Mouse (Mus musculus): ENCODE data around the gene Ggnbp2. TPM values are rescaled to one million over a fixed set of nuclear protein-coding genes. Genes with fewer than 3 reads are reported as not detected.

Ggnbp2 gene
- polyA plus RNA-seq, 1 experiment from 2014 or later: 78.0 TPM

DNA sequence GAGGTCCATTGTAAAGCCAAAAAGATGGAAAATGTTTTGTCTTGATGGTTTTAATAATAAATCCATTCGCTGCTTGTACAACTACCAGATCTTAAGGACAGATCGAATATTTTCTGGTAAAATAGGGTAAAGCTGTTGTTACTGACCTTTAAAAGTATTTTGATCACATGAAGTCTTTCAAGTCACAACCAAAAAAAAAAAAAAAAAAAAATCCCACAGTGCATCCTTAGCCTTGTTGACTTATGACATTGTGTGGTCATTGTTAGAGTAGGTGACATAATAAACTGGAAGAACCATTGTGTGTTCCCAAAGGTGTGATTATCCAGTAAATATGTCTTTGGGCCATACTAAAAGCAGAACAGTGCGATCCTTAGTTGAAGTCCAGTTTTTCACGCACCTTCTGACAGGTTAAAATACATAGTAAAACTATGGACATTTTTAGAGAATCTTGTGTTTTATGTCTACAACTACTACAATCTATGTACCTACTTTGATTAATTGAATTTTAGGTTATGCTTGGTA is 992 bp upstream of the Ggnbp2 start:
- Histone ChIP-seq H3K4me1 (replicated peaks; ENCODE audit: control insufficient read depth, insufficient read depth, low read length) (peaks cover 19% of the 10 kb centered on the region), H3K27ac (ENCODE audit: low read depth, low read length) (peak overlapping the region; percentile 99), H3K4me2 (peak overlapping the region; percentile 88), H3K9ac (ENCODE audit: low read depth, low read length) (peak overlapping the region; percentile 93), H3K9me3 (ENCODE audit: control insufficient read depth, low read length) (no peaks in the 10 kb centered on the region), H3K27me3 (replicated peaks; ENCODE audit: control insufficient read depth, insufficient read depth, low read length) (no peaks in the 10 kb centered on the region), H3K4me3 (ENCODE audit: low read depth, low read length) (peak overlapping the region; percentile 79), H3K36me3 (ENCODE audit: control insufficient read depth, insufficient read depth, low read length) (no peaks in the 10 kb centered on the region)
- no peak for DNase-seq (ENCODE audit: low spot score)
- WGBS: 65% methylated on average over 4 of the region's 4 CpGs
- no peak for ATAC-seq (replicated peaks; ENCODE audit: low FRiP score)

DNA sequence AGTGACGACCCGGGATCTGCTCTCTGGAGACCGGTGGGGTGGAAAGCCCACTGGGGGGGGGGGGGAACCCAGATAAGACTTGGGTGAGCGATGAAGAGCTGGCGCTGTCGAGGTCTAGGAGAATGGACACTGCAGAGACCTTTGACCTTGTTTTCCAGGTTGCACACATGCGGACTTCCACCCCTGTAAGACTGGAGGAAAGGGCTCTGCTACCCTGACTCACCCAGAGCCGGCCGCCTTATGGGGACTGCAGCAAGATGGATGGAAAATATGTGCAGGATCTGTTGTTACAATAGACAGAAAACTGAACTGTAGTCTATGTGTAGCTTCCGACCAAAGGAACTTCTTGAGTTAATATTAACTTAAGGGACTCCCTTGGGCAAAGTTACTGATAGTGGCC is 429 bp upstream of the Ggnbp2 start:
- ATAC-seq (replicated peaks; ENCODE audit: low FRiP score) (no peak; the same call in 1 of the 2 replicates), DNase-seq (ENCODE audit: low spot score) (no peak)
- H3K36me3 ChIP-seq (ENCODE audit: control insufficient read depth, insufficient read depth, low read length): no peaks in the 10 kb centered on the region
- H3K9ac ChIP-seq (ENCODE audit: low read depth, low read length): peak overlapping the region; percentile 93
- peak overlapping the region; percentile 88 for H3K4me2 ChIP-seq
- peaks cover 21% of the 10 kb centered on the region for H3K4me1 ChIP-seq (replicated peaks; ENCODE audit: control insufficient read depth, insufficient read depth, low read length)
- no peaks in the 10 kb centered on the region for H3K9me3 ChIP-seq (ENCODE audit: control insufficient read depth, low read length)
- peak overlapping the region; percentile 99 for H3K27ac ChIP-seq (ENCODE audit: low read depth, low read length)
- no peaks in the 10 kb centered on the region for H3K27me3 ChIP-seq (replicated peaks; ENCODE audit: control insufficient read depth, insufficient read depth, low read length)
- WGBS: 0% methylated on average over 10 of the region's 10 CpGs
- peak overlapping the region; percentile 79 for H3K4me3 ChIP-seq (ENCODE audit: low read depth, low read length)

- Histone ChIP-seq H3K9ac (ENCODE audit: low read depth, low read length) (peak overlapping the region; percentile 98), H3K27me3 (replicated peaks; ENCODE audit: control insufficient read depth, insufficient read depth, low read length) (no peaks in the 10 kb centered on the region), H3K4me1 (replicated peaks; ENCODE audit: control insufficient read depth, insufficient read depth, low read length) (peaks cover 31% of the 10 kb centered on the region), H3K4me2 (peak overlapping the region; percentile 72), H3K36me3 (ENCODE audit: control insufficient read depth, insufficient read depth, low read length) (no peaks in the 10 kb centered on the region), H3K27ac (ENCODE audit: low read depth, low read length) (peak overlapping the region; percentile 99), H3K9me3 (ENCODE audit: control insufficient read depth, low read length) (no peaks in the 10 kb centered on the region), H3K4me3 (ENCODE audit: low read depth, low read length) (peak overlapping the region; percentile 79)
- peak; percentile 70 for ATAC-seq (replicated peaks; ENCODE audit: low FRiP score)
- WGBS: 1% methylated on average over 61 of the region's 61 CpGs
- peak; percentile 94 for DNase-seq (ENCODE audit: low spot score)
These were observed 932 bp downstream of the Ggnbp2 start for GRCm38 (mm10) chr11:84869537-84870232.

DNA sequence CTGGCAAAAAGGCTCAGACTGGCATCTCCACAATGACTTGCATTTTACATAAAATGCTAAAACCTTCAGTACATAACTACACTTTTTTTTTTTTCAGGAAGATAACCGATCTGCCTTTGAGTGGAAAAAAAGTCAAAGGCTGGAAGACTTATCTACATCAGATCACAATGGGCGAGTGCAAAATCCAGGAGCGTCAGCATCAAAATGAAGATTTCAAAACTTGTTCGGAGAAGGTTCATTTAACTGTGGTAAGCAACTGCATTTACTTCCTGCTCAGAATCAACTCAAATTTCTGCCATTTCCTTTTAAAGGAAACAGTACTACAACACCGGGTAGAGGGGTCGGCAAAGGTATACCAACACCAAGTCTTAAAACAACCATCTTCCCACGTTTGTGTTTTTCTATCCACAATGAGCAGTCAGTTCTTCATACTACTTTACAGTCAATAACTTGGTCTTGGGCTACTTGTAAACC is 1.8 kb downstream of the Ggnbp2 start:
- DNase-seq (ENCODE audit: low spot score): no peak
- Histone ChIP-seq H3K27me3 (replicated peaks; ENCODE audit: control insufficient read depth, insufficient read depth, low read length) (no peaks in the 10 kb centered on the region), H3K9me3 (ENCODE audit: control insufficient read depth, low read length) (no peaks in the 10 kb centered on the region), H3K4me1 (replicated peaks; ENCODE audit: control insufficient read depth, insufficient read depth, low read length) (peaks cover 28% of the 10 kb centered on the region), H3K36me3 (ENCODE audit: control insufficient read depth, insufficient read depth, low read length) (no peaks in the 10 kb centered on the region), H3K9ac (ENCODE audit: low read depth, low read length) (peak overlapping the region; percentile 98), H3K4me3 (ENCODE audit: low read depth, low read length) (peak overlapping the region; percentile 79), H3K27ac (ENCODE audit: low read depth, low read length) (peak overlapping the region; percentile 99), H3K4me2 (peak overlapping the region; percentile 72)
- WGBS: 9% methylated on average over 7 of the region's 7 CpGs
- ATAC-seq (replicated peaks; ENCODE audit: low FRiP score): no peak

- 85% methylated on average over 2 of the region's 2 CpGs for WGBS
- H3K4me3 ChIP-seq (ENCODE audit: low read depth, low read length): peak overlapping the region; percentile 25
- H3K36me3 ChIP-seq (ENCODE audit: control insufficient read depth, insufficient read depth, low read length): no peaks in the 10 kb centered on the region
- peak overlapping the region; percentile 57 for H3K4me2 ChIP-seq
- no peak for ATAC-seq (replicated peaks; ENCODE audit: low FRiP score)
- no peak overlapping the region for H3K27ac ChIP-seq (ENCODE audit: low read depth, low read length)
- 0 out of 2 replicates have a peak overlapping the region, but pooled peaks have one; percentile 7 for H3K9ac ChIP-seq (ENCODE audit: low read depth, low read length)
- H3K4me1 ChIP-seq (replicated peaks; ENCODE audit: control insufficient read depth, insufficient read depth, low read length): peaks cover 29% of the 10 kb centered on the region
- no peaks in the 10 kb centered on the region for H3K9me3 ChIP-seq (ENCODE audit: control insufficient read depth, low read length)
- no peak for DNase-seq (ENCODE audit: low spot score)
- no peaks in the 10 kb centered on the region for H3K27me3 ChIP-seq (replicated peaks; ENCODE audit: control insufficient read depth, insufficient read depth, low read length)
These were observed 3.0 kb downstream of the Ggnbp2 start for GRCm38 (mm10) chr11:84867586-84867985.

- Histone ChIP-seq H3K9me3 (ENCODE audit: control insufficient read depth, low read length) (no peaks in the 10 kb centered on the region), H3K4me3 (ENCODE audit: low read depth, low read length) (no peak overlapping the region), H3K27ac (ENCODE audit: low read depth, low read length) (no peak overlapping the region), H3K36me3 (ENCODE audit: control insufficient read depth, insufficient read depth, low read length) (peaks cover 6% of the 10 kb centered on the region; the same call in 1 of the 2 replicates), H3K9ac (ENCODE audit: low read depth, low read length) (no peak overlapping the region), H3K4me2 (peak overlapping the region; percentile 23; the same call in 1 of the 2 replicates), H3K4me1 (replicated peaks; ENCODE audit: control insufficient read depth, insufficient read depth, low read length) (peaks cover 27% of the 10 kb centered on the region), H3K27me3 (replicated peaks; ENCODE audit: control insufficient read depth, insufficient read depth, low read length) (no peaks in the 10 kb centered on the region)
- ATAC-seq (replicated peaks; ENCODE audit: low FRiP score) (no peak), DNase-seq (ENCODE audit: low spot score) (no peak)
- WGBS: 55% methylated on average over 2 of the region's 2 CpGs
These were observed 5.3 kb downstream of the Ggnbp2 start for GRCm38 (mm10) chr11:84865268-84865667.

GRCm38 (mm10) chr11:84855285-84855684 is 15.3 kb downstream of the Ggnbp2 start:
- Histone ChIP-seq H3K27me3 (replicated peaks; ENCODE audit: control insufficient read depth, insufficient read depth, low read length) (no peaks in the 10 kb centered on the region), H3K4me1 (replicated peaks; ENCODE audit: control insufficient read depth, insufficient read depth, low read length) (no peaks in the 10 kb centered on the region), H3K9ac (ENCODE audit: low read depth, low read length) (no peak overlapping the region), H3K27ac (ENCODE audit: low read depth, low read length) (no peak overlapping the region), H3K36me3 (ENCODE audit: control insufficient read depth, insufficient read depth, low read length) (peaks cover 24% of the 10 kb centered on the region; the same call in 1 of the 2 replicates), H3K9me3 (ENCODE audit: control insufficient read depth, low read length) (no peaks in the 10 kb centered on the region), H3K4me3 (ENCODE audit: low read depth, low read length) (no peak overlapping the region), H3K4me2 (no peak overlapping the region)
- WGBS: 95% methylated on average over 6 of the region's 6 CpGs
- ATAC-seq (replicated peaks; ENCODE audit: low FRiP score) (no peak), DNase-seq (ENCODE audit: low spot score) (no peak)

DNA sequence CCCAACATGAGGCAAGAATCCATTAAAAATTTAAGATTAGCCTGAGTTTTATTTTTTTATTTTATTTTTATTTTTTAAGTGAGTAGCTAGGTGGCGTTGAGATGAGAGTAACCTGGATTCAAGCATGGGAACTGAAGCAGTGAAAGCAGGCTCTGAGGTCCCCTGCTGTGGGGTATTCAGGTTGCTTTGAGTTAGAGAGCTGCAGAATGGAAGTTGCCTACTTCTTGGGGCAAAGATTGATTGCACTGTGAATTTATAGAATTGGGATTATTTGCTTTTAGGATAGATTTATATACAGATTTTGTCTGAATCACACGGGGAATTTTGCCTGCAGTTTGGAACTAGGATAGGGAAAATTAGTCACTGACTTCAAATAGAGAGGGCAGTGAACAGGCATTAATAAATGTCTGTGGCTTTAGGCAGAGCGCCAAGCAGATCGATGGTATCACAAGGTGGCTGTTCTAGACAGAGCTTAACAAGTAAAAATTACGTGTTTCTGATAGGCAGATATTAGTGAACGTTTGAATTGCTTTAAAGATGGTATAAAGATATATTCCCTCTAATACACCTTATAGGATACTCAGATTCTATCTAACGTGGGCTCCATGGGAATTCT is 23.0 kb downstream of the Ggnbp2 start:
- Histone ChIP-seq H3K4me3 (ENCODE audit: low read depth, low read length) (no peak overlapping the region), H3K36me3 (ENCODE audit: control insufficient read depth, insufficient read depth, low read length) (peaks cover 19% of the 10 kb centered on the region; the same call in 1 of the 2 replicates), H3K4me2 (no peak overlapping the region), H3K4me1 (replicated peaks; ENCODE audit: control insufficient read depth, insufficient read depth, low read length) (no peaks in the 10 kb centered on the region), H3K9ac (ENCODE audit: low read depth, low read length) (no peak overlapping the region), H3K27me3 (replicated peaks; ENCODE audit: control insufficient read depth, insufficient read depth, low read length) (no peaks in the 10 kb centered on the region), H3K9me3 (ENCODE audit: control insufficient read depth, low read length) (no peaks in the 10 kb centered on the region), H3K27ac (ENCODE audit: low read depth, low read length) (no peak overlapping the region)
- ATAC-seq (replicated peaks; ENCODE audit: low FRiP score) (no peak), DNase-seq (ENCODE audit: low spot score) (no peak)
- 82% methylated on average over 7 of the region's 7 CpGs for WGBS

Data from liver, embryonic 11.5 days (tissue).